Mouse (Mus musculus) spleen, adult 2 months (tissue): ENCODE results near the gene Pin1rt1.

Source experiments
- CTCF ChIP-seq: fragments of 200-500 bp; IDR thresholded peaks from 2 replicates; pipeline ENCODE4 v1.5.1; 2011; ENCODE audit warnings: mild to moderate bottlenecking, inconsistent platforms; ENCODE audit not compliant: insufficient read depth, insufficient read length, insufficient replicate concordance; ENCODE audit errors: extremely low read depth
- POLR2A ChIP-seq: fragments of 200-500 bp; IDR thresholded peaks from 2 replicates; pipeline ENCODE4 v1.6.1; 2011; ENCODE audit warnings: low read depth, low read length, inconsistent platforms

DNA sequence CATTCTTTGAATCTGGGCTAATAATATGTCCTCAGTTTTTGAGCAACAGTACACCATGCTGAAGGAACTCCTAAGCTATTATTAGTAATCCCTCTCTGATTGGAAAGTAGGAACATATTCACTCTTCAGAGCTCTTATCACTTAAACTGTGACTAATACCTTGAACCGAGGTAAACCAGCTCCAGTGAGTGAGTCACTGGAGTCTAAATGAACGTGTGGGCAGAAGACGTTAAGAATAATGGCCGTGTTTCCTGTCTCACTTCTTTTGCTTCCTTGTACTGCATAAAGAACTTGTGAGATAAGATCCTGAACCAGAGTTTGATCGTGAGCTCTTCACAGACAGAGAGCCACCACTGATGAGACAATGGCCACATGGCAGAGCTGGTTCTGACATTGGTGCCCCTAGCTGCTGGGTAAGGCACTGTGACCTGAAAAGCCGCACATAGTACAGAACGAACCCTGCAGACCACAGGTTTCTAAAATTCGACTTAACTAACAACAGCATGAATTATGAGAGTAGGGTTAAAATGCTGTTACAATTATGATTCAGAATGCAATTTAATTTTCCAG, 47.0 kb upstream of the Pin1rt1 start:
- TF ChIP-seq POLR2A, result no peak
- no peak for TF ChIP-seq CTCF
